25 mouse cellular contexts compared by ENCODE assay signal in the genomic region with DNA sequence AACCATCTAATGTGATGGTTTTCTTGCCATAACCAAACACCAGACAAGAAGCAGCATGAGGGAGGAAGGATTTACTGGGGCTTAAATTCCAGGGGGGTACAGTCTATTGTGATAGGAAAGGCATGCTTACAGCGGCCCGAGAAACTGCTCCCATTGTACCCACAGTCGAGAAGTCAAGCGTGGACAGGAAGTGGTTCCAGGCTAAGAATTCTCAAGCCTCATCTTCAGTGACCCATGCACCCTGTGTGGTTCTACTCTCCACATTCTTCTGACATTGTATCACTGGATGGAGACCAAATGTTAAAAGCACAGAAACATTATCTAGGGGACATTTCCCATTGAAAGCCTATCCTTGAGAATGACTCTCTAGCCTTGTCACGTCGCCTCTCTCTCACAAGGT.
"Had no signal": no experiment of that assay in that cellular context is flagged by ENCODE, and none has a peak within 500 bp of the region (broad histone marks: within the 10 kb centered on the region; RNA-seq: fewer than 3 reads in every experiment).

No protein-coding gene starts in this region.

- H3K4me2 ChIP-seq: heart, embryonic 11.5 days; heart, embryonic 13.5 days; heart, embryonic 15.5 days; hindbrain, embryonic 13.5 days; hindbrain, embryonic 15.5 days; limb, embryonic 13.5 days; limb, embryonic 15.5 days; liver, embryonic 11.5 days; liver, embryonic 13.5 days; liver, embryonic 15.5 days had no signal

- H3K27ac ChIP-seq: heart, adult 2 months; heart, embryonic 13.5 days; heart, embryonic 15.5 days; hindbrain, embryonic 13.5 days; hindbrain, embryonic 15.5 days; hindbrain, postnatal 0 days; limb, embryonic 13.5 days; limb, embryonic 15.5 days; liver, embryonic 13.5 days; liver, embryonic 15.5 days had no signal

- H3K9ac ChIP-seq: heart, embryonic 13.5 days; heart, embryonic 15.5 days; hindbrain, embryonic 13.5 days; hindbrain, embryonic 15.5 days; limb, embryonic 13.5 days; limb, embryonic 15.5 days; liver, embryonic 13.5 days; liver, embryonic 15.5 days; liver, postnatal 0 days had no signal

- H3K4me1 ChIP-seq: heart, embryonic 13.5 days; heart, embryonic 15.5 days; hindbrain, embryonic 13.5 days; hindbrain, embryonic 15.5 days; limb, embryonic 13.5 days; limb, embryonic 15.5 days; liver, embryonic 13.5 days; liver, embryonic 15.5 days had no signal

- ATAC-seq: hindbrain, postnatal 0 days; intestine, embryonic 16.5 days; liver, postnatal 0 days had no signal

- H3K36me3 ChIP-seq: heart, embryonic 13.5 days; heart, embryonic 15.5 days; hindbrain, embryonic 13.5 days; hindbrain, embryonic 15.5 days; limb, embryonic 13.5 days; limb, embryonic 15.5 days; liver, embryonic 13.5 days; liver, embryonic 15.5 days had no signal

- H3K27me3 ChIP-seq: heart, embryonic 13.5 days; heart, embryonic 15.5 days; hindbrain, embryonic 15.5 days; limb, embryonic 13.5 days; limb, embryonic 15.5 days; liver, embryonic 13.5 days; liver, embryonic 15.5 days had no signal

- DNase-seq: gastrocnemius, postnatal 14 days; gastrocnemius, postnatal 36 days; heart, adult 11 months; heart, adult 2 months; heart, postnatal 14 days; heart, postnatal 36 days; kidney, adult 11 months; kidney, adult 8-10 months; kidney, postnatal 10 days; layer of hippocampus, adult 9-11 months; layer of hippocampus, postnatal 36 days; left cerebral cortex, postnatal 4 days; liver, embryonic 13.5 days; liver, postnatal 0 days had no signal

- H3K4me3 ChIP-seq: heart, adult 2 months; heart, embryonic 13.5 days; heart, embryonic 15.5 days; hindbrain, embryonic 13.5 days; hindbrain, embryonic 15.5 days; limb, embryonic 13.5 days; limb, embryonic 15.5 days; liver, embryonic 13.5 days; liver, embryonic 15.5 days had no signal

- H3K9me3 ChIP-seq: heart, embryonic 13.5 days; heart, embryonic 15.5 days; hindbrain, embryonic 13.5 days; hindbrain, embryonic 15.5 days; limb, embryonic 13.5 days; limb, embryonic 15.5 days; liver, embryonic 13.5 days; liver, embryonic 15.5 days had no signal
